Mouse (Mus musculus) limb, embryonic 15.5 days (tissue): ENCODE measurements around the gene Adamts18. TPM values are rescaled to one million over a fixed set of nuclear protein-coding genes. Genes with fewer than 3 reads are reported as not detected.

Experiments
- ATAC-seq: fragments of 200-750 bp; cut with Nextera tagmentation; 2 replicates; pipeline ENCODE4 v1.8.0; 2017; ENCODE audit warnings: low read depth, moderate TSS enrichment; ENCODE audit not compliant: insufficient number of reproducible peaks, low FRiP score, low TSS enrichment
- H3K27ac ChIP-seq: fragments of 300-500 bp; sonication (generic); 2 replicates; pipeline ENCODE4 v1.5.1; 2015; ENCODE audit warnings: moderate library complexity, mild to moderate bottlenecking, inconsistent platforms
- H3K27me3 ChIP-seq: fragments of 300-500 bp; sonication (generic); 2 replicates; pipeline ENCODE4 v1.6.1; 2015; ENCODE audit warnings: inconsistent platforms
- H3K36me3 ChIP-seq: fragments of 300-500 bp; sonication (generic); 2 replicates; pipeline ENCODE4 v1.6.1; 2015; ENCODE audit warnings: inconsistent platforms
- H3K4me1 ChIP-seq: fragments of 300-500 bp; sonication (generic); 2 replicates; pipeline ENCODE4 v1.6.1; 2015; ENCODE audit warnings: inconsistent platforms
- H3K4me2 ChIP-seq: fragments of 300-500 bp; sonication (generic); 2 replicates; pipeline ENCODE4 v1.6.1; 2015; ENCODE audit warnings: mild to moderate bottlenecking, inconsistent platforms
- H3K4me3 ChIP-seq: fragments of 300-500 bp; sonication (generic); 2 replicates; pipeline ENCODE4 v1.5.1; 2015; ENCODE audit warnings: mild to moderate bottlenecking, inconsistent platforms
- H3K9ac ChIP-seq: fragments of 300-500 bp; sonication (generic); 2 replicates; pipeline ENCODE4 v1.6.1; 2015; ENCODE audit warnings: inconsistent platforms
- H3K9me3 ChIP-seq: fragments of 300-500 bp; sonication (generic); 2 replicates; pipeline ENCODE4 v1.6.1; 2016; ENCODE audit warnings: inconsistent platforms
- WGBS: fragments of 180-500 bp; shearing (Covaris S2); methylation state at CpG from one replicate; pipeline ENCODE4 v1.1.7; 2015; 5-methylcytosine and 5-hydroxymethylcytosine counted together
- polyA plus RNA-seq: library from polyadenylated mRNA; unstranded; fragments of >200 nt; fragmentation: Nextera tagmentation; extraction: Ambion mirVana; gene quantifications from 2 replicates; pipeline ENCODE4 v1.2.1, GENCODE M21; 2015

Gene Adamts18
- polyA plus RNA-seq, 1 experiment from 2014 or later: 3.6 TPM

GRCm38 (mm10) chr8:113865326-113866093 is 17.0 kb upstream of the Adamts18 start:
- H3K9me3 ChIP-seq: 0 out of 2 replicates have a peak, but pooled peaks cover 3% of the 10 kb centered on the region
- H3K36me3 ChIP-seq: no peaks in the 10 kb centered on the region
- H3K4me3 ChIP-seq: no peak overlapping the region
- H3K27ac ChIP-seq: no peak overlapping the region
- ATAC-seq: no peak
- no peak overlapping the region for H3K9ac ChIP-seq
- WGBS: 38% methylated on average over 13 of the region's 13 CpGs
- H3K4me1 ChIP-seq: peaks cover 3% of the 10 kb centered on the region; the same call in 1 of the 2 replicates
- peaks cover 4% of the 10 kb centered on the region; the same call in 1 of the 2 replicates for H3K27me3 ChIP-seq
- H3K4me2 ChIP-seq: no peak overlapping the region

GRCm38 (mm10) chr8:113859890-113860683 is 11.5 kb upstream of the Adamts18 start:
- no peak for ATAC-seq
- H3K36me3 ChIP-seq: no peaks in the 10 kb centered on the region
- WGBS: 86% methylated on average over 12 of the region's 12 CpGs
- no peaks in the 10 kb centered on the region for H3K27me3 ChIP-seq
- H3K9me3 ChIP-seq: 0 out of 2 replicates have a peak, but pooled peaks cover 3% of the 10 kb centered on the region
- no peak overlapping the region for H3K9ac ChIP-seq
- H3K4me3 ChIP-seq: no peak overlapping the region
- H3K4me1 ChIP-seq: no peaks in the 10 kb centered on the region
- H3K27ac ChIP-seq: no peak overlapping the region
- no peak overlapping the region for H3K4me2 ChIP-seq

DNA sequence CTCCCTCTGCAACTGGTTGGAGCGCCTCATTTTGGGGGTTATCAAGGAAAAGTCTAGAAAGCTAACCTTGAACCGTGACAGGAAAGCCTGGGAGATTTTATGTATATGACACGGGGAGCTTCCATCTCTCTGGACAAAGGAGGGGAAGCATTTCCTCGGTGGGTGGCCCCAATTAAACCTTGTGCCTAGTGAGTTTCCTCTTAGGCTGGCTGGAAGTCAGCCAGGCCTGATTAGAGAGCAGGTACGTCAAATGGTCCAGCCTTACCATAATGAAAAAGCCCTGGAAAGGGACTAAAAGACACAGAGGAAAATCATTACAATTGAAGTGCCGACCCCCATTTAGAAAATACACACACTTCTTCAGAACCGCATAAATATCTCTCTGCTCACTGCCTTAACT is 10.3 kb upstream of the Adamts18 start:
- 35% methylated on average over 7 of the region's 7 CpGs for WGBS
- Histone ChIP-seq H3K4me1 (no peaks in the 10 kb centered on the region), H3K4me2 (no peak overlapping the region), H3K36me3 (no peaks in the 10 kb centered on the region), H3K4me3 (no peak overlapping the region), H3K9me3 (0 out of 2 replicates have a peak, but pooled peaks cover 3% of the 10 kb centered on the region), H3K27me3 (no peaks in the 10 kb centered on the region), H3K27ac (no peak overlapping the region), H3K9ac (no peak overlapping the region)
- ATAC-seq: no peak

- Histone ChIP-seq H3K4me2 (no peak overlapping the region), H3K27me3 (peaks cover 13% of the 10 kb centered on the region), H3K9me3 (no peaks in the 10 kb centered on the region), H3K27ac (no peak overlapping the region), H3K9ac (no peak overlapping the region), H3K4me1 (no peaks in the 10 kb centered on the region), H3K4me3 (no peak overlapping the region), H3K36me3 (no peaks in the 10 kb centered on the region)
- ATAC-seq: no peak
- 82% methylated on average over 8 of the region's 8 CpGs for WGBS
Observed at GRCm38 (mm10) chr8:113854622-113855293, 6.2 kb upstream of the Adamts18 start.

DNA sequence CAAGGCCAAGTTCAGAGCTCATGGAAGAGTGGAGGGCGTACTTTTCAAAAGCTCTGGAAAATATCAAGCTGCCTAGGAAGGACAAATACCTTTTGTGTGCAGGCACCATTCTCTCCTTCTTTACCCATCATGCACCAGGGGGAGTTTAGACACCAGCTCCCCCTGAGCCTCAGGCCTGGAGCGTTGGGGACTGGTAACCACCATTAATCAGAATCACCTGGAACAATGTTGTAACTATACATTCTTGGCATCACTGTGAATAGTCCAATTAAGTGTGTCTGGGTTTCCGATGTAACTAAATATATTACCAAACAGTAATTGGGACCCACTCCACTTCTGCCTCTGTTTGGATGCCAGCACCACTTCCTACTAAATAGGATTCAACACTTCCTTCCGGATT is 5.2 kb upstream of the Adamts18 start:
- H3K4me2 ChIP-seq: no peak overlapping the region
- ATAC-seq: no peak
- no peak overlapping the region for H3K27ac ChIP-seq
- no peak overlapping the region for H3K9ac ChIP-seq
- H3K27me3 ChIP-seq: peaks cover 24% of the 10 kb centered on the region
- H3K36me3 ChIP-seq: no peaks in the 10 kb centered on the region
- WGBS: 34% methylated on average over 4 of the region's 4 CpGs
- H3K4me1 ChIP-seq: peaks cover 2% of the 10 kb centered on the region; the same call in 1 of the 2 replicates
- no peaks in the 10 kb centered on the region for H3K9me3 ChIP-seq
- H3K4me3 ChIP-seq: no peak overlapping the region

- Histone ChIP-seq H3K27ac (no peak overlapping the region), H3K36me3 (no peaks in the 10 kb centered on the region), H3K4me3 (no peak overlapping the region), H3K4me2 (no peak overlapping the region), H3K4me1 (peaks cover 11% of the 10 kb centered on the region), H3K27me3 (peaks cover 44% of the 10 kb centered on the region), H3K9me3 (no peaks in the 10 kb centered on the region), H3K9ac (no peak overlapping the region)
- no peak for ATAC-seq
- WGBS: 46% methylated on average over 4 of the region's 4 CpGs
Observed at GRCm38 (mm10) chr8:113851655-113852054, 3.1 kb upstream of the Adamts18 start.

GRCm38 (mm10) chr8:113848081-113848652 is 371 bp downstream of the Adamts18 start:
- peak overlapping the region; percentile 26 for H3K9ac ChIP-seq
- no peaks in the 10 kb centered on the region for H3K9me3 ChIP-seq
- H3K4me2 ChIP-seq: peak overlapping the region; percentile 90
- under 1% methylated on average over 49 of the region's 50 CpGs for WGBS
- H3K27me3 ChIP-seq: peaks cover 64% of the 10 kb centered on the region
- H3K4me1 ChIP-seq: peaks cover 11% of the 10 kb centered on the region
- peak overlapping the region; percentile 45 for H3K4me3 ChIP-seq
- H3K27ac ChIP-seq: no peak overlapping the region
- ATAC-seq: no peak
- H3K36me3 ChIP-seq: no peaks in the 10 kb centered on the region

GRCm38 (mm10) chr8:113847606-113848080 is 895 bp downstream of the Adamts18 start:
- H3K4me3 ChIP-seq: peak overlapping the region; percentile 45
- peak overlapping the region; percentile 90; the same call in 1 of the 2 replicates for H3K4me2 ChIP-seq
- H3K27ac ChIP-seq: no peak overlapping the region
- WGBS: 11% methylated on average over 12 of the region's 12 CpGs
- no peaks in the 10 kb centered on the region for H3K36me3 ChIP-seq
- ATAC-seq: no peak
- H3K4me1 ChIP-seq: peaks cover 11% of the 10 kb centered on the region
- H3K9ac ChIP-seq: no peak overlapping the region
- peaks cover 67% of the 10 kb centered on the region for H3K27me3 ChIP-seq
- H3K9me3 ChIP-seq: no peaks in the 10 kb centered on the region

GRCm38 (mm10) chr8:113846669-113847068 is 1.9 kb downstream of the Adamts18 start:
- Histone ChIP-seq H3K9me3 (no peaks in the 10 kb centered on the region), H3K4me3 (no peak overlapping the region), H3K9ac (no peak overlapping the region), H3K27ac (no peak overlapping the region), H3K4me1 (peaks cover 11% of the 10 kb centered on the region), H3K4me2 (no peak overlapping the region), H3K36me3 (no peaks in the 10 kb centered on the region), H3K27me3 (peaks cover 71% of the 10 kb centered on the region)
- ATAC-seq: no peak
- 49% methylated on average over 5 of the region's 5 CpGs for WGBS

GRCm38 (mm10) chr8:113844801-113845301 is 3.7 kb downstream of the Adamts18 start:
- no peaks in the 10 kb centered on the region for H3K36me3 ChIP-seq
- H3K9ac ChIP-seq: no peak overlapping the region
- no peak overlapping the region for H3K27ac ChIP-seq
- H3K9me3 ChIP-seq: no peaks in the 10 kb centered on the region
- H3K27me3 ChIP-seq: peaks cover 58% of the 10 kb centered on the region
- H3K4me3 ChIP-seq: no peak overlapping the region
- WGBS: 22% methylated on average over 20 of the region's 20 CpGs
- H3K4me2 ChIP-seq: 0 out of 2 replicates have a peak overlapping the region, but pooled peaks have one; percentile 14
- no peak for ATAC-seq
- H3K4me1 ChIP-seq: peaks cover 11% of the 10 kb centered on the region

- no peak overlapping the region for H3K27ac ChIP-seq
- H3K9me3 ChIP-seq: no peaks in the 10 kb centered on the region
- no peak for ATAC-seq
- no peak overlapping the region for H3K9ac ChIP-seq
- peaks cover 4% of the 10 kb centered on the region; the same call in 1 of the 2 replicates for H3K4me1 ChIP-seq
- peaks cover 14% of the 10 kb centered on the region for H3K27me3 ChIP-seq
- H3K4me3 ChIP-seq: no peak overlapping the region
- 83% methylated on average over 6 of the region's 6 CpGs for WGBS
- no peaks in the 10 kb centered on the region for H3K36me3 ChIP-seq
- no peak overlapping the region for H3K4me2 ChIP-seq
Observed at GRCm38 (mm10) chr8:113838211-113838610, 10.3 kb downstream of the Adamts18 start.
